Mouse (Mus musculus) layer of hippocampus, adult 6 months (tissue): ENCODE results near the gene Mkrn2os. TPM values are rescaled to one million over a fixed set of nuclear protein-coding genes. Genes with fewer than 3 reads are reported as not detected.

Source experiments
- long read RNA-seq, 2 experiments: library from polyadenylated mRNA; unstranded; transcript quantifications; one replicate each; pipeline ENCODE4 v2.0.0; 2019 to 2020
- polyA plus RNA-seq: library from polyadenylated mRNA; unstranded; fragments of <200 nt; fragmentation: Nextera tagmentation; gene quantifications from 2 replicates; pipeline ENCODE4 v1.2.3, GENCODE M21; 2021

The Mkrn2os gene
- 0.10 and 0.19 TPM in 2 replicates for polyA plus RNA-seq
- long read RNA-seq, experiment 1, result 0 reads
- long read RNA-seq, experiment 2, result 0 reads

DNA sequence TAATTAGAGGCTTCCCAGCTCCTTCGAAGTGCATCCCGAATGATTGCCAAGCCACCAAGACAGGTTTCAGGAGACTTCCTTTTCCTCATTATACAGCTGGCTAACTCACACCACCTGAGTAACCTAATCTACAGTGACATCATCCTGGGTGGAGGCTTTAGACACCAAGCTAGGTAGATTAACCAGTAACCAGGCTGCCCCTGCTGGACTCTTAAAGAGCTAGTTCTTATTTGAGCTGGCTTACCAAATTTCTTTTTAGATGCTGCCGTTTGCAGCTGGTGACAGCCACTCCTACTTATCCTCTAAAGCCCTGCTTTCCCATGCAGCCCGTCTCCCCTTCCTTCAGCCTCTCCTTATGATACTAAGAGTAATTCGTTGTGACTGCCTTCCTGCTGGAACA lies at the start of gene Mkrn2os:
Mkrn2os (minus strand) TSS at position 119 of the 400 bp plus-strand sequence.

DNA sequence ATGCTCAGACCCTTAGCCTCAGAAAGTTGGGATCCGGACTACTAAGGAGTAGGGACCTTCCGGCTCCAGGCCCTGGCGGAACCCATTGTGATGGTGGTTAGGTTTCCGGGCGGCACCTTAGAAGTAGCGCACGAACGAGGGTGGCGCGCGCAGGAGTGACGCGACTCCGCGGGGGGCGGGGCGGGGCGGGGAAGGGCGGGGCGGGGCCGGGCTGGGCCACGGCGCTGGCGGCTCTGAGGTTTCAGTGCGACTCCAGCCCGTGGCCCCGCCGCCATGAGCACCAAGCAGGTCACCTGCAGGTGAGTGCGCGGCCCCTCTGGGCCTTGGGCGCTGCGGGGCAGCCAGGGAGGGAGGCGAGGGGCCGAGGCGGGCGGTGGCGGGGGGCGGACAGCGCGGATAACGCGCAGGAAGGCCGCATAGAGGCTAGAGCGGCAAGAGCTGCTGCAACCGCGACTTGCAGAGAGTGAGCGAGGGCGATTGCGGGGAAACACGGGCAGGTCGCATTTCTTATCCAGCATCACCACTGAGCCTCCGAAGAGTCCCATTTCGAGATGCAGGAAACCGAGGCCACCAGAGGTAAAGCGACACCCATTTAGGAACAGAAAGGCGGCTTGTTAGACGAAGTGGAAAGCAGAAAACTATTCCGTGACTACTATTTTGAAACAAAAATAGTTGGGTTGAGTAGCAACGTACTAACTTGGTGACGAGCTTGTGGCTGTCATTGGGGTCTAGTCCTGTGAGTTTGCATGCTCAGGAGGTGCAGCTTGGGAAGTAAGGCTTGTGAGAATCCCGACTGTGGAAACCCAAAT lies 9.5 kb upstream of the Mkrn2os start, which contains the start of gene Mkrn2:
Mkrn2 (plus strand) TSS at position 188 of the 809 bp plus-strand sequence.

DNA sequence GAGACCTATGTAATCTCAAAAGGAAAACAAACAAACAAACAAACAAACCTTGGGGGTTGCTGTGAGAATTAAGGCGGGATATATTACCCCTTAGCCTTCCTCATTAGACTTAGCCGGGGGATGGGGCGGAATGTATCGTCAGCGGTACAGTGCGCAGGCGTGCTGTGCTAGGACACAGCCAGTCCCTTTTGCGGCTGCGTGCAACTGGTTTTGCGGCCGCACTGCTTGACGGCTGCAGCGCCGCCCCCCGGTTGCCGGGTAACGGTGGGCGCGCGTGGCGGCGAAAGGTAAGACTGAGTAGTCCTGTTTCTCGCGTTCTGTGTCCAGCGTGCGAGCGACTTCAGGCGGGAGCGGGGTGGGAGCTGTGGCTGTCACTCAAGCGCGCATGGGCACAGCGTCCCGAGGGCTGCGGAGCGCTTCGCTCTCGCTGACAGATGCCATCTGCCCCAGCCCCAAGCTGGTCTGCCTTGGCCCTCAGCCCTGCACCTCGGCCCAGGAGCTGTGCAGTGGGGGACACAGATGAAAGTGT lies 47.9 kb downstream of the Mkrn2os start, which contains the start of gene Tsen2:
Tsen2 (plus strand) TSS at position 223 of the 529 bp plus-strand sequence.

Other genes with a start within 250 kb of the Mkrn2os start
- gene Pparg, start 231.6 kb downstream of the Mkrn2os start, polyA plus RNA-seq, result 0.69 and 0.85 TPM in 2 replicates
- gene Tsen2, start 47.9 kb downstream of the Mkrn2os start, polyA plus RNA-seq, result 26.1 and 29.4 TPM in 2 replicates
- 21.7 and 23.9 TPM in 2 replicates for gene Mkrn2, start 9.3 kb upstream of the Mkrn2os start, polyA plus RNA-seq
- 29.7 and 31.2 TPM in 2 replicates for gene Raf1, start 84.1 kb upstream of the Mkrn2os start, polyA plus RNA-seq
- 0.53 and 0.62 TPM in 2 replicates for gene Tmem40, start 169.8 kb upstream of the Mkrn2os start, polyA plus RNA-seq
- 2.0 and 2.2 TPM in 2 replicates for gene Cand2, start 182.0 kb upstream of the Mkrn2os start, polyA plus RNA-seq
- gene Rpl32, start 216.2 kb upstream of the Mkrn2os start, polyA plus RNA-seq, result 2,353 and 2,574 TPM in 2 replicates
- gene Efcab12, start 245.8 kb upstream of the Mkrn2os start, polyA plus RNA-seq, result 1.2 and 1.3 TPM in 2 replicates